Mouse (Mus musculus) megakaryocyte, embryonic 14.5 days (primary cell): Measurements from ENCODE around the gene Fam172a.
"Not testable (repeated sequence)": the region's sequence is repeated elsewhere in the genome, so short reads cannot be mapped to it uniquely, and the experiment has no call there.

Experiments
- FLI1 ChIP-seq: IDR thresholded peaks from 2 replicates; pipeline ENCODE4 v1.6.1; 2012; ENCODE audit warnings: low read length, inconsistent platforms, mixed read lengths
- GATA1 ChIP-seq: IDR thresholded peaks from 3 replicates; pipeline ENCODE4 v1.6.1; 2012; ENCODE audit warnings: mixed read lengths, low read length, inconsistent platforms, borderline replicate concordance

GRCm38 (mm10) chr13:77701733-77702132 lies at the start of gene Fam172a:
- TF ChIP-seq GATA1, FLI1: not testable (repeated sequence)
